Mouse (Mus musculus) cortical plate, adult 2 months (tissue): ENCODE results near the gene Mpl.

Experiments used
- CTCF ChIP-seq: fragments of 200-500 bp; IDR thresholded peaks from 2 replicates; pipeline ENCODE4 v1.5.1; 2011; ENCODE audit warnings: mild to moderate bottlenecking, control low read depth, low read length; ENCODE audit not compliant: insufficient read depth; ENCODE audit errors: extremely low read depth
- POLR2A ChIP-seq: fragments of 200-500 bp; IDR thresholded peaks from 2 replicates; pipeline ENCODE4 v1.6.1; 2011; ENCODE audit warnings: mild to moderate bottlenecking, low read length, control low read depth; ENCODE audit not compliant: insufficient read depth; ENCODE audit errors: extremely low read depth

- TF ChIP-seq POLR2A (no peak), CTCF (no peak)
Measured at GRCm38 (mm10) chr4:118429215-118429895, 28.0 kb downstream of the Mpl start.
